Mouse (Mus musculus): Measurements from ENCODE around the gene Macf1.

DNA sequence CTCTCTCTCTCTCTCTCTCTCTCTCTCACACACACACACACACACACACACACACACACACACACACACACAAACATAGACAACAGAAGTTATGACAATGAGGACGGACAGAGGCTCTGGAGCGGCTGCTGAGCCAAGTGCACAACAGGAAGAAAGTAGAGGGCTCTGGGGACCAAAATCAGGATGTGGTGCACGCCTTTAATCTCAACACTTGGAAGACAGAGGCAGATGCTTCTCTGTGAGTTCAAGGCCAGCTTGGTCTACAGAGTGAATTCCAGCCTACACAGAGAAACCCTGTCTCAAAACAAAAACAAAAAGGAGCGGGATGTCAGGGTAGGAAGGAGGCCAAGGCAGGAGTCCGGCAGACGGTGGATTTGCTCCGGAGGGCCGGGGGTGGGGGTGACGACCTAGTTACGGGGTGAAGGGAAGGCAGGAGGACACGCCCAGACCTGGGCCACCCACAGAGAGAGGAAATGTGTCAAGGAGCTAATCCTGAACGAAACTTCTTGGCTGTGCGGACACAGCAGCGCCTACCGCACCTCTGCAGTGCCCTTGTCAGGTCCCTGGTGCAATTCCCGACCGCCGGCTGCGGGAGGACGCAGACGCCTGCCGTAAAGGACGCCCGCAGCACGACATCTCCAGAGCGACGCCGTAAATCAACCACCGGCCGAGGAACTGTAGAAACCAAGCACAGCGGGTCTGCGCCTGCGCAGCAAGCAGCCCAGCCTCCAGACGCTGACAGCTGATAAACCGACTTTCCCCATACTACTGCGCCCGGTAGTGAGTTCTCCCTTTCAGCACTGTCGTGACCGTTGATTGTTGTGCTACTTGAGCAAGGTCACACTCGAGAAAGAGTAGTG lies 33.6 kb upstream of the Macf1 start, which contains the start of gene Ndufs5:
- TF ChIP-seq CTCF (IDR thresholded peaks at IDR 0.05; ENCODE audit: low read depth) (no peak), EP300 (optimal IDR thresholded peaks at IDR 0.05) (no peak)

All from stomach, postnatal 0 days (tissue).